Comparison of ENCODE assay signal across 8 mouse cellular contexts in genomic region chr8:83875656-83876040, GRCm38 (mm10). TPM values are rescaled to one million over a fixed set of nuclear protein-coding genes. Genes with fewer than 3 reads are reported as not detected.
DNase-seq lines count a peak whose midpoint lies in the region; ATAC-seq and TF ChIP-seq lines count a peak whose summit lies in the region.

No protein-coding gene starts in this region.

- no peak for DNase-seq in kidney, postnatal 0 days (ENCODE audit: low spot score)
- DNase-seq in kidney, postnatal 25 days, result no peak
- DNase-seq in cerebellum, postnatal 10 days, result peak; percentile 76 to 78
- DNase-seq in adrenal gland, postnatal 4 days (ENCODE audit: low spot score in 2 of 2), result no peak
- no peak for DNase-seq in retina, postnatal 1 day

- H3K9ac ChIP-seq in kidney, postnatal 0 days (ENCODE audit: low read depth, low read length), result peak overlapping the region; percentile 62; the same call in 1 of the 2 replicates
- peak overlapping the region; percentile 84 for H3K9ac ChIP-seq in heart, embryonic 16.5 days (ENCODE audit: low read length)
- peak overlapping the region; percentile 73 for H3K9ac ChIP-seq in limb, embryonic 15.5 days

- H3K4me1 ChIP-seq in kidney, postnatal 0 days (replicated peaks; ENCODE audit: insufficient read depth, low read length), result peaks cover 11% of the 10 kb centered on the region
- peaks cover 7% of the 10 kb centered on the region; the same call in 1 of the 2 replicates for H3K4me1 ChIP-seq in heart, embryonic 16.5 days (ENCODE audit: control insufficient read depth, insufficient read depth, low read length)
- peaks cover 20% of the 10 kb centered on the region for H3K4me1 ChIP-seq in limb, embryonic 15.5 days
- peaks cover 23% of the 10 kb centered on the region for H3K4me1 ChIP-seq in olfactory bulb, adult 2 months (ENCODE audit: control insufficient read depth, insufficient read depth, low read length)

- 0% methylated on average over 6 of the region's 11 CpGs for WGBS in kidney, postnatal 0 days
- WGBS in heart, embryonic 16.5 days, result 0% methylated on average over 11 of the region's 11 CpGs
- WGBS in limb, embryonic 15.5 days, result under 1% methylated on average over 10 of the region's 11 CpGs
- WGBS in olfactory bulb, adult 2 months, result 1% methylated on average over 8 of the region's 11 CpGs

- TF ChIP-seq POLR2A in olfactory bulb, adult 2 months (IDR thresholded peaks at IDR 0.05; ENCODE audit: insufficient read depth, low read depth, low read length), result no peak

- H3K4me2 ChIP-seq in kidney, postnatal 0 days (ENCODE audit: low read length), result peak overlapping the region; percentile 99
- H3K4me2 ChIP-seq in heart, embryonic 16.5 days (ENCODE audit: low read depth, low read length), result peak overlapping the region; percentile 95
- peak overlapping the region; percentile 90 for H3K4me2 ChIP-seq in limb, embryonic 15.5 days

- no peaks in the 10 kb centered on the region for H3K9me3 ChIP-seq in kidney, postnatal 0 days (replicated peaks; ENCODE audit: low read length)
- 0 out of 2 replicates have a peak, but pooled peaks cover 4% of the 10 kb centered on the region for H3K9me3 ChIP-seq in heart, embryonic 16.5 days (replicated peaks; ENCODE audit: control insufficient read depth, low read length)
- no peaks in the 10 kb centered on the region for H3K9me3 ChIP-seq in limb, embryonic 15.5 days

- ATAC-seq in kidney, postnatal 0 days (replicated peaks; ENCODE audit: low FRiP score, low read depth), result peak; percentile 27; the same call in 1 of the 2 replicates
- no peak for ATAC-seq in heart, embryonic 16.5 days (replicated peaks; ENCODE audit: extremely low read depth, insufficient read depth, low FRiP score)
- no peak; the same call in 1 of the 2 replicates for ATAC-seq in limb, embryonic 15.5 days (ENCODE audit: insufficient number of reproducible peaks, low FRiP score, low TSS enrichment, low read depth)

- peak overlapping the region; percentile 74 for H3K4me3 ChIP-seq in kidney, postnatal 0 days (replicated peaks; ENCODE audit: low read depth, low read length)
- H3K4me3 ChIP-seq in heart, embryonic 16.5 days (ENCODE audit: low read length), result peak overlapping the region; percentile 79
- H3K4me3 ChIP-seq in limb, embryonic 15.5 days, result peak overlapping the region; percentile 72
- peak overlapping the region; percentile 65 for H3K4me3 ChIP-seq in olfactory bulb, adult 2 months (ENCODE audit: insufficient read depth, low read depth, low read length)

- no peak for TF ChIP-seq CTCF in kidney, postnatal 0 days (IDR thresholded peaks at IDR 0.05; ENCODE audit: low read depth)
- TF ChIP-seq CTCF in olfactory bulb, adult 2 months (IDR thresholded peaks at IDR 0.05; ENCODE audit: insufficient read depth, low read depth, low read length), result no peak

- H3K27ac ChIP-seq in kidney, postnatal 0 days, result no peak overlapping the region
- no peak overlapping the region for H3K27ac ChIP-seq in heart, embryonic 16.5 days (ENCODE audit: low read length)
- peak overlapping the region; percentile 89 for H3K27ac ChIP-seq in limb, embryonic 15.5 days
- H3K27ac ChIP-seq in olfactory bulb, adult 2 months (ENCODE audit: insufficient read depth, low read depth, low read length), result no peak overlapping the region

- no peaks in the 10 kb centered on the region for H3K36me3 ChIP-seq in kidney, postnatal 0 days (ENCODE audit: insufficient read depth, low read length)
- no peaks in the 10 kb centered on the region for H3K36me3 ChIP-seq in heart, embryonic 16.5 days (ENCODE audit: control insufficient read depth, insufficient read depth)
- H3K36me3 ChIP-seq in limb, embryonic 15.5 days, result no peaks in the 10 kb centered on the region

- H3K27me3 ChIP-seq in kidney, postnatal 0 days (ENCODE audit: insufficient read depth, low read length), result no peaks in the 10 kb centered on the region
- H3K27me3 ChIP-seq in heart, embryonic 16.5 days (ENCODE audit: control insufficient read depth, insufficient read depth, low read length), result peaks cover 12% of the 10 kb centered on the region
- 0 out of 2 replicates have a peak, but pooled peaks cover 11% of the 10 kb centered on the region for H3K27me3 ChIP-seq in limb, embryonic 15.5 days

RNA-seq across cellular contexts. Expression of gene Adgrl1, which starts 24.3 kb away (rescaled TPM):
- 11.5 and 14.4 TPM in 2 replicates for polyA plus RNA-seq in kidney, postnatal 0 days (2015; fragmentation: Nextera tagmentation; extraction: Ambion mirVana)
- 8.3 and 8.7 TPM in 2 replicates for polyA plus RNA-seq in heart, embryonic 16.5 days (2015; fragmentation: Nextera tagmentation; extraction: Ambion mirVana)
- 17.2 and 23.5 TPM in 2 replicates for polyA plus RNA-seq in limb, embryonic 15.5 days (2015; fragmentation: Nextera tagmentation; extraction: Ambion mirVana)
- 113 TPM in 1 of 2 replicates, not detected in the other for polyA plus RNA-seq in olfactory bulb, adult 2 months (2012; ENCODE audit: insufficient read depth, insufficient read length, low replicate concordance, missing spikeins)
- 100 to 1,000 TPM; 103 to 109 TPM for total RNA-seq in adrenal gland, postnatal 4 days (2021)

Comparison
In these comparisons a context has a peak if more than half of its experiments do, and no peak if none do; other contexts are left out.
1. DNase-seq: peak in cerebellum, postnatal 10 days (2 of 2); none in kidney, postnatal 0 days (single experiment), kidney, postnatal 25 days (0 of 2), adrenal gland, postnatal 4 days (0 of 2) and retina, postnatal 1 day (single experiment).
2. Peak in every context shown above with its lines, with median percentiles within 50 percentile points of each other: H3K4me2 ChIP-seq, H3K4me3 ChIP-seq and H3K9ac ChIP-seq.